Mouse (Mus musculus) liver, embryonic 13.5 days (tissue): ENCODE measurements around the gene Fgfr2. TPM values are rescaled to one million over a fixed set of nuclear protein-coding genes. Genes with fewer than 3 reads are reported as not detected.

Experiments used
- ATAC-seq: fragments of 200-750 bp; cut with Nextera tagmentation; 2 replicates; pipeline ENCODE4 v1.8.0; 2017; ENCODE audit warnings: low read depth, mild to moderate bottlenecking, moderate number of reproducible peaks, moderate library complexity
- DNase-seq: peaks from one replicate; pipeline ENCODE4 v3.0.0; 2022
- H3K27ac ChIP-seq: fragments of 300-500 bp; sonication (generic); 2 replicates; pipeline ENCODE4 v1.5.1; 2015; ENCODE audit warnings: moderate library complexity, mild to moderate bottlenecking, inconsistent platforms
- H3K27me3 ChIP-seq: fragments of 300-500 bp; sonication (generic); 2 replicates; pipeline ENCODE4 v1.6.1; 2015; ENCODE audit warnings: mild to moderate bottlenecking, inconsistent platforms
- H3K36me3 ChIP-seq: fragments of 300-500 bp; sonication (generic); 2 replicates; pipeline ENCODE4 v1.6.1; 2015; ENCODE audit warnings: mild to moderate bottlenecking, inconsistent platforms
- H3K4me1 ChIP-seq: fragments of 300-500 bp; sonication (generic); replicated peaks from 2 replicates; pipeline ENCODE4 v1.6.1; 2015; ENCODE audit warnings: inconsistent platforms
- H3K4me2 ChIP-seq: fragments of 300-500 bp; sonication (generic); 2 replicates; pipeline ENCODE4 v1.6.1; 2015; ENCODE audit warnings: inconsistent platforms, mild to moderate bottlenecking, moderate library complexity
- H3K4me3 ChIP-seq: fragments of 300-500 bp; sonication (generic); replicated peaks from 2 replicates; pipeline ENCODE4 v1.5.1; 2015; ENCODE audit warnings: mild to moderate bottlenecking, inconsistent platforms
- H3K9ac ChIP-seq: fragments of 300-500 bp; sonication (generic); 2 replicates; pipeline ENCODE4 v1.6.1; 2015; ENCODE audit warnings: mild to moderate bottlenecking, inconsistent platforms
- H3K9me3 ChIP-seq: fragments of 300-500 bp; sonication (generic); replicated peaks from 2 replicates; pipeline ENCODE4 v1.6.1; 2016; ENCODE audit warnings: inconsistent platforms
- WGBS: fragments of 180-500 bp; shearing (Covaris S2); methylation state at CpG from one replicate; pipeline ENCODE4 v1.1.7; 2015; ENCODE audit not compliant: insufficient replicate concordance; 5-methylcytosine and 5-hydroxymethylcytosine counted together
- polyA plus RNA-seq: library from polyadenylated mRNA; unstranded; fragments of >200 nt; fragmentation: Nextera tagmentation; extraction: Ambion mirVana; gene quantifications from 2 replicates; pipeline ENCODE4 v1.2.1, GENCODE M21; 2015

The Fgfr2 gene
- polyA plus RNA-seq, 1 experiment from 2014 or later, result 8.9 TPM

- no peaks in the 10 kb centered on the region for H3K9me3 ChIP-seq
- no peak overlapping the region for H3K4me3 ChIP-seq
- no peak overlapping the region for H3K4me2 ChIP-seq
- 88% methylated on average over 6 of the region's 6 CpGs for WGBS
- peaks cover 87% of the 10 kb centered on the region for H3K4me1 ChIP-seq
- H3K9ac ChIP-seq, result no peak overlapping the region
- no peaks in the 10 kb centered on the region for H3K27me3 ChIP-seq
- no peak overlapping the region for H3K27ac ChIP-seq
- DNase-seq (no peak), ATAC-seq (no peak)
- peaks cover 84% of the 10 kb centered on the region for H3K36me3 ChIP-seq
These were observed 389.6 kb downstream of the Fgfr2 start for GRCm38 (mm10) chr7:132733521-132733920.

GRCm38 (mm10) chr7:132732136-132732789 lies 390.9 kb downstream of the Fgfr2 start:
- no peak for ATAC-seq
- DNase-seq, result no peak

GRCm38 (mm10) chr7:132731558-132731957 lies 391.6 kb downstream of the Fgfr2 start:
- 83% methylated on average over 6 of the region's 6 CpGs for WGBS
- Histone ChIP-seq H3K36me3 (peaks cover 85% of the 10 kb centered on the region), H3K4me3 (no peak overlapping the region), H3K4me2 (no peak overlapping the region), H3K27me3 (no peaks in the 10 kb centered on the region), H3K9ac (no peak overlapping the region), H3K9me3 (no peaks in the 10 kb centered on the region), H3K27ac (0 out of 2 replicates have a peak overlapping the region, but pooled peaks have one; percentile 0), H3K4me1 (peaks cover 79% of the 10 kb centered on the region)
- ATAC-seq (no peak), DNase-seq (no peak)

More at GRCm38 (mm10) chr7:132732136-132732789, 390.9 kb downstream of the Fgfr2 start:
- H3K4me1 ChIP-seq, result peaks cover 83% of the 10 kb centered on the region
- WGBS, result 86% methylated on average over 6 of the region's 6 CpGs
- H3K27ac ChIP-seq, result no peak overlapping the region
- H3K4me2 ChIP-seq, result no peak overlapping the region
- no peaks in the 10 kb centered on the region for H3K9me3 ChIP-seq
- no peak overlapping the region for H3K4me3 ChIP-seq
- H3K36me3 ChIP-seq, result peaks cover 83% of the 10 kb centered on the region
- no peaks in the 10 kb centered on the region for H3K27me3 ChIP-seq
- no peak overlapping the region for H3K9ac ChIP-seq

- Histone ChIP-seq H3K27me3 (no peaks in the 10 kb centered on the region), H3K4me2 (no peak overlapping the region), H3K36me3 (peaks cover 85% of the 10 kb centered on the region), H3K9me3 (no peaks in the 10 kb centered on the region), H3K9ac (no peak overlapping the region), H3K4me3 (no peak overlapping the region), H3K27ac (0 out of 2 replicates have a peak overlapping the region, but pooled peaks have one; percentile 70), H3K4me1 (peaks cover 75% of the 10 kb centered on the region)
- ATAC-seq (no peak), DNase-seq (no peak)
- WGBS, result 88% methylated on average over 7 of the region's 7 CpGs
These were observed 392.6 kb downstream of the Fgfr2 start for GRCm38 (mm10) chr7:132730510-132730909.

- ATAC-seq, result peak; percentile 74
- peak overlapping the region; percentile 70 for H3K27ac ChIP-seq
- no peak for DNase-seq
- no peaks in the 10 kb centered on the region for H3K9me3 ChIP-seq
- H3K9ac ChIP-seq, result 0 out of 2 replicates have a peak overlapping the region, but pooled peaks have one; percentile 17
- peaks cover 79% of the 10 kb centered on the region for H3K36me3 ChIP-seq
- no peak overlapping the region for H3K4me3 ChIP-seq
- no peaks in the 10 kb centered on the region for H3K27me3 ChIP-seq
- no peak overlapping the region for H3K4me2 ChIP-seq
- peaks cover 74% of the 10 kb centered on the region for H3K4me1 ChIP-seq
- WGBS, result 67% methylated on average over 4 of the region's 4 CpGs
These were observed 393.9 kb downstream of the Fgfr2 start for GRCm38 (mm10) chr7:132729093-132729831.

- Histone ChIP-seq H3K4me3 (no peak overlapping the region), H3K36me3 (peaks cover 70% of the 10 kb centered on the region), H3K4me1 (peaks cover 71% of the 10 kb centered on the region), H3K27ac (peak overlapping the region; percentile 34), H3K9me3 (no peaks in the 10 kb centered on the region), H3K9ac (no peak overlapping the region), H3K27me3 (no peaks in the 10 kb centered on the region), H3K4me2 (no peak overlapping the region)
- ATAC-seq (no peak), DNase-seq (no peak)
- 82% methylated on average over 13 of the region's 13 CpGs for WGBS
These were observed 396.9 kb downstream of the Fgfr2 start for GRCm38 (mm10) chr7:132726106-132726861.

GRCm38 (mm10) chr7:132724501-132725062 lies 398.6 kb downstream of the Fgfr2 start:
- DNase-seq, result no peak
- Histone ChIP-seq H3K4me3 (no peak overlapping the region), H3K36me3 (peaks cover 67% of the 10 kb centered on the region), H3K27ac (peak overlapping the region; percentile 84), H3K9me3 (no peaks in the 10 kb centered on the region), H3K4me2 (peak overlapping the region; percentile 55), H3K9ac (peak overlapping the region; percentile 52), H3K4me1 (peaks cover 74% of the 10 kb centered on the region), H3K27me3 (no peaks in the 10 kb centered on the region)
- ATAC-seq, result no peak
- 82% methylated on average over 5 of the region's 5 CpGs for WGBS

GRCm38 (mm10) chr7:132723906-132724305 lies 399.2 kb downstream of the Fgfr2 start:
- WGBS, result 50% methylated on average over 11 of the region's 11 CpGs
- H3K4me3 ChIP-seq, result 0 out of 2 replicates have a peak overlapping the region, but pooled peaks have one; percentile 12
- peak overlapping the region; percentile 84 for H3K27ac ChIP-seq
- H3K4me2 ChIP-seq, result peak overlapping the region; percentile 55
- no peaks in the 10 kb centered on the region for H3K27me3 ChIP-seq
- H3K9me3 ChIP-seq, result no peaks in the 10 kb centered on the region
- ATAC-seq (peak; percentile 95), DNase-seq (peak; percentile 74)
- H3K4me1 ChIP-seq, result peaks cover 74% of the 10 kb centered on the region
- H3K9ac ChIP-seq, result peak overlapping the region; percentile 52
- H3K36me3 ChIP-seq, result peaks cover 65% of the 10 kb centered on the region

GRCm38 (mm10) chr7:132722401-132723370 lies 400.5 kb downstream of the Fgfr2 start:
- 87% methylated on average over 12 of the region's 12 CpGs for WGBS
- H3K9ac ChIP-seq, result peak overlapping the region; percentile 52
- H3K4me2 ChIP-seq, result no peak overlapping the region; the same call in 1 of the 2 replicates

GRCm38 (mm10) chr7:132720562-132720961 lies 402.6 kb downstream of the Fgfr2 start:
- peaks cover 75% of the 10 kb centered on the region for H3K4me1 ChIP-seq
- H3K9me3 ChIP-seq, result no peaks in the 10 kb centered on the region
- peak overlapping the region; percentile 37 for H3K27ac ChIP-seq
- H3K27me3 ChIP-seq, result no peaks in the 10 kb centered on the region
- no peak overlapping the region for H3K9ac ChIP-seq
- DNase-seq (no peak), ATAC-seq (no peak)
- H3K36me3 ChIP-seq, result peaks cover 60% of the 10 kb centered on the region
- H3K4me2 ChIP-seq, result no peak overlapping the region
- 78% methylated on average over 8 of the region's 8 CpGs for WGBS
- no peak overlapping the region for H3K4me3 ChIP-seq

More at GRCm38 (mm10) chr7:132722401-132723370, 400.5 kb downstream of the Fgfr2 start:
- H3K9me3 ChIP-seq, result no peaks in the 10 kb centered on the region
- H3K36me3 ChIP-seq, result peaks cover 60% of the 10 kb centered on the region
- no peak for ATAC-seq
- DNase-seq, result no peak
- H3K27me3 ChIP-seq, result no peaks in the 10 kb centered on the region
- H3K4me1 ChIP-seq, result peaks cover 74% of the 10 kb centered on the region
- peak overlapping the region; percentile 84 for H3K27ac ChIP-seq
- no peak overlapping the region for H3K4me3 ChIP-seq
